Mouse (Mus musculus) myocyte (in vitro differentiated cells): Measurements from ENCODE around the gene Dennd1c. TPM values are rescaled to one million over a fixed set of nuclear protein-coding genes. Genes with fewer than 3 reads are reported as not detected.

Source experiments
- H3K27me3 ChIP-seq: one replicate; pipeline ENCODE4 v1.6.1; 2011; ENCODE audit not compliant: control insufficient read depth, insufficient read depth, insufficient read length
- H3K36me3 ChIP-seq: one replicate; pipeline ENCODE4 v1.6.1; 2011; ENCODE audit not compliant: control insufficient read depth, insufficient read depth
- H3K4me2 ChIP-seq: one replicate; pipeline ENCODE4 v1.6.1; 2011; ENCODE audit warnings: low read depth, control low read depth
- H3K4me3 ChIP-seq: one replicate; pipeline ENCODE4 v1.5.1; 2011; ENCODE audit warnings: mild to moderate bottlenecking, control low read depth, moderate library complexity
- H3K79me2 ChIP-seq: one replicate; pipeline ENCODE4 v1.6.1; 2011; ENCODE audit not compliant: control insufficient read depth, insufficient read depth
- H3ac ChIP-seq: one replicate; pipeline ENCODE4 v1.6.1; 2011; ENCODE audit not compliant: control insufficient read depth, insufficient read length
- CEBPB ChIP-seq: IDR thresholded peaks from 2 replicates; pipeline ENCODE4 v1.6.1; 2011; ENCODE audit warnings: mild to moderate bottlenecking, moderate library complexity; ENCODE audit not compliant: poor library complexity, insufficient read depth, severe bottlenecking
- E2F4 ChIP-seq: IDR thresholded peaks from one replicate; pipeline ENCODE4 v1.6.1; 2011; ENCODE audit warnings: mild to moderate bottlenecking, control low read depth, moderate library complexity; ENCODE audit not compliant: insufficient read depth
- MAX ChIP-seq: IDR thresholded peaks from one replicate; pipeline ENCODE4 v1.6.1; 2011; ENCODE audit warnings: low read depth, mild to moderate bottlenecking, control low read depth
- MYOD1 ChIP-seq, 3 experiments: IDR thresholded peaks; one replicate each; pipeline ENCODE4 v1.6.1; 2011; ENCODE audit warnings: control low read depth in 2 of 3, low read depth in 2 of 3, mild to moderate bottlenecking in 2 of 3, moderate library complexity in 1 of 3; ENCODE audit not compliant: insufficient read length in 2 of 3, control insufficient read depth in 1 of 3
- MYOG ChIP-seq, 3 experiments: IDR thresholded peaks; one replicate each; pipeline ENCODE4 v1.6.1; 2011; ENCODE audit warnings: control low read depth in 2 of 3, low read depth in 2 of 3, mild to moderate bottlenecking in 2 of 3; ENCODE audit not compliant: insufficient read length in 2 of 3, control insufficient read depth in 1 of 3, insufficient read depth in 1 of 3
- POLR2A ChIP-seq: IDR thresholded peaks from one replicate; pipeline ENCODE4 v1.6.1; 2011; ENCODE audit warnings: low read depth, mild to moderate bottlenecking, control low read depth, moderate library complexity; ENCODE audit not compliant: insufficient read length
- POLR2AphosphoS2 ChIP-seq: IDR thresholded peaks from one replicate; pipeline ENCODE4 v1.6.1; 2011; ENCODE audit warnings: low read depth, control low read depth; ENCODE audit not compliant: insufficient read length
- REST ChIP-seq: IDR thresholded peaks from one replicate; pipeline ENCODE4 v1.6.1; 2011; ENCODE audit warnings: mild to moderate bottlenecking, control low read depth, moderate library complexity; ENCODE audit not compliant: insufficient read depth, insufficient read length
- SRF ChIP-seq: IDR thresholded peaks from one replicate; pipeline ENCODE4 v1.6.1; 2011; ENCODE audit warnings: low read depth; ENCODE audit not compliant: control insufficient read depth, insufficient read length
- TCF12 ChIP-seq: IDR thresholded peaks from one replicate; pipeline ENCODE4 v1.6.1; 2011; ENCODE audit warnings: mild to moderate bottlenecking, control low read depth; ENCODE audit not compliant: poor library complexity, insufficient read depth, severe bottlenecking
- TCF3 ChIP-seq: IDR thresholded peaks from one replicate; pipeline ENCODE4 v1.6.1; 2011; ENCODE audit warnings: low read depth, control low read depth; ENCODE audit not compliant: insufficient read length
- USF1 ChIP-seq: IDR thresholded peaks from one replicate; pipeline ENCODE4 v1.6.1; 2011; ENCODE audit warnings: low read depth, mild to moderate bottlenecking, control low read depth, moderate library complexity
- polyA plus RNA-seq: library from polyadenylated mRNA; unstranded; fragments of >200 nt; fragmentation: generic; extraction: Trizol; gene quantifications from one replicate; pipeline ENCODE4 v1.2.1, GENCODE M21; 2012; ENCODE audit warnings: missing spikeins

Dennd1c gene
- polyA plus RNA-seq, 1 experiment = 0.04 TPM

DNA sequence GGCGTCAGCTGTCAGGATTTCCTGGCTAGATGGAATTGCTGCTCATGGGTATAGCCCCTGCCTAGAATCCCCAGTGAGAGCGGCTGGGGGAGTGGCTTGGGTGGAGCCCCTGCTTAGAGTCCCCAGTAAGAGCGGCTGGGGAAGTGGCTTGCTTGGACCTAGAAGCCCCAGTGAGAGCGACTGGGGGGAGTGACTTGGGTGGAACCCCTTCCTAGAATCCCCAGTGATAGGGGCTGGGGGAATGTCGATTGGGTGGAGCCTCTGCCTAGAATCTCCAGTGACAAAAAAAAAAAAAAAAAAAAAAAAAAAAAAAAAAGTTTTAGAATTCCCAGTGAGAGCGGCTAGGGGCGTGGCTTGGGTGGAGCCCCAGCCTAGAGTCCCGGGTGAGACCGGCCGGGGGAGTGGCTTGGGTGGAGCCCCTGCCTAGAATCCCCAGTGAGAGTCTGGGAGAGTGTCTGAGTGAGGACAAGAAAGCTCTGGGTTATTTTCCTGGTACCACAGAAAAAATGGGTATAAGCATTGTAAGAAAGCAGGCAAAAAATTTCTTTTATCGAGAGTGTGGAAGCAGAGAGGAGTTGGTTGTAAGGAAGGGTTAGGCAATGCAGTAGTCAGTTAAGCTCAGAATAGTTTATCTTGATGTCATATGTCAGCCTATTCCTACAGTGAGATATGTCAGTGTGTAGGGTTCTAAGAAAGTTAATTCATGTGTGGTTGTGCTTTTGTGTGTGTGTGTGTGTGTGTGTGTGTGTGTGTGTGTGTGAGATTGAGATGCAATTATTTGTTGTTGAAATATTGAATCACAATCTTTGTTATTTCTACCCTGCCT is 40.4 kb upstream of the Dennd1c start:
- TF ChIP-seq TCF12 (no peak), MAX (no peak), E2F4 (no peak), CEBPB (no peak), TCF3 (no peak), POLR2AphosphoS2 (no peak), USF1 (no peak), POLR2A (no peak), SRF (no peak), MYOD1 (IDR thresholded peaks at IDR 0.05; ENCODE audit: control insufficient read depth in 1 of 3, insufficient read length in 2 of 3, low read depth in 2 of 3) (no peak), REST (no peak), MYOG (IDR thresholded peaks at IDR 0.05; ENCODE audit: control insufficient read depth in 1 of 3, insufficient read depth in 1 of 3, insufficient read length in 2 of 3, low read depth in 2 of 3) (no peak)
- Histone ChIP-seq H3K79me2 (no peaks in the 10 kb centered on the region), H3K36me3 (no peaks in the 10 kb centered on the region), H3ac (no peak overlapping the region), H3K27me3 (no peaks in the 10 kb centered on the region), H3K4me2 (peak overlapping the region; percentile 57), H3K4me3 (no peak overlapping the region)

DNA sequence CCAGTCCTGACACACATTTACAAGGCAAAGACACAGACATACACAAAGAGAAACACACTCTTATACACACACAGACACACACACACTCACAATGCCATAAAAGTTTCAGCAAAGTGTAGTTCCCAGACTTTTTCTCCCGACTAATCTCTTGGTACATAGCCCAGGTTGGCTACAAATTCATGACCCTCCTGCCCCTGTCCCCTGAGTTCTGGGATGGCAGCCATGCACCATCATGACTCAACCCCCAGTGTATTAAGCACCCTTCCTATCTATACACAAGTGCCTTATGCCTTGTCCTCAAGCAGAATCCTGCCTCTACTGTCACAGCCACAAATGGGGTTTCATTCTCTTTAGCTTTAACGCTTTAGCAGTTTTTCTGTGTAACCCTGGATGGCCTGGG is 38.5 kb upstream of the Dennd1c start:
- Histone ChIP-seq H3K4me2 (no peak overlapping the region), H3K4me3 (no peak overlapping the region), H3K79me2 (no peaks in the 10 kb centered on the region), H3K36me3 (no peaks in the 10 kb centered on the region), H3ac (no peak overlapping the region), H3K27me3 (no peaks in the 10 kb centered on the region)
- TF ChIP-seq REST (no peak), MYOD1 (IDR thresholded peaks at IDR 0.05; ENCODE audit: control insufficient read depth in 1 of 3, insufficient read length in 2 of 3, low read depth in 2 of 3) (no peak), USF1 (no peak), MAX (no peak)

DNA sequence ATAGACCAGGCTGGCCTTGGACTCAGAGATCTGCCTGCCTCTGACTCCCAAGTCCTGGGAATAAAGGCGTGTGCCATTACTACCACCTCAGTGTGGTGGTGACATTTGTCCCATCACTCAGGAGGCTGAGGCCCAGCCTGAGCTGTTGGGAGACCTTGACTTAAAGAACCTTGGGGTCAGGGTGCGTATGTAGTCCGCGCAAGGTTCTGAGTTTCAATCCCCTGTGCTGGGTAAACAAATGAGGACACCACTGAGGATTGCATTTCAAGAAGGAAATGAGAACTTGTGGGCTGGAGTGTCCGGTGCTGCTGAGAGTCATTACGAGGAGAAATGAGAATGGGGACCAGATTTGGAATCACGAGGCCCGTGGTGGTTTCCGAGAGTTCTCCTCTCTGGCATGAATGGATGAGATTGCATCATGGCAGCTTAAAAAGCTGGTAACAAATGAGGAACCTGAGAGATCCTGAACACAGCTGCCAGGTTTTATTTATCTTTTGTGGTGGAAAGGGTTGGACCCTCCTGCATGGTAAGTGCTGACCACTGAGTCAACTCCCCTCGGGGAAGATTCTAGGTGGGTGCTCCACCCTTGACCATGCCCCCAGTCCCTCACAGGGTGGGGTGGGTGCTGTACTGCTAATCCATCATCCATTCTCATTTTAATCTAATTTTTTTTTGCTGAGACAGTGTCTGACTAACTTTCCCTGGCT is 34.6 kb upstream of the Dennd1c start:
- no peak overlapping the region for H3K4me3 ChIP-seq
- no peaks in the 10 kb centered on the region for H3K36me3 ChIP-seq

DNA sequence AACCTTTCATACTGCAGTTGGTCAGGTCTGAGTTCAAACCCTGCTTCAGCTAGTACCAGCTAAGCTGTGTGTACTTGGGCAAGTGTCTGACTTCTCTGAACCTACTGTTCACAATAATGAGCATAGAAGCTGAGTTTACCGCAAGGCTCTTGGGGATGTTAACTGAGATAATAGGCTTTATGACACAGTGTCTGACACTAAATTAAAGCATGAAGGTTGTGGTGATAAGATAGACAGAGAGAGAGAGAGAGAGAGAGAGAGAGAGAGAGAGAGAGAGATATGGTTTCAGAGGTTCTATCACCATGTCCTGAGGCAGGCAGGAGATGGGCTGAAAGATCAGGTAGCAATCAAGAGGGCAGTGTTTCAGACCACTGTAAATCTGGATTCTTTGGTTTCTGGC is 31.7 kb upstream of the Dennd1c start:
- Histone ChIP-seq H3K4me2 (no peak overlapping the region), H3K4me3 (no peak overlapping the region), H3K79me2 (peaks cover 11% of the 10 kb centered on the region), H3K36me3 (no peaks in the 10 kb centered on the region), H3ac (no peak overlapping the region), H3K27me3 (no peaks in the 10 kb centered on the region)
- TF ChIP-seq MYOG (IDR thresholded peaks at IDR 0.05; ENCODE audit: control insufficient read depth in 1 of 3, insufficient read depth in 1 of 3, insufficient read length in 2 of 3, low read depth in 2 of 3) = no peak
- no peak for TF ChIP-seq TCF3
- TF ChIP-seq SRF = no peak
- TF ChIP-seq POLR2AphosphoS2 = no peak
- TF ChIP-seq POLR2A = no peak
- TF ChIP-seq REST = no peak
- no peak for TF ChIP-seq MAX

More for the DNA sequence above, 34.6 kb upstream of the Dennd1c start:
- Histone ChIP-seq H3K4me2 (peak overlapping the region; percentile 5), H3K79me2 (no peaks in the 10 kb centered on the region), H3K27me3 (no peaks in the 10 kb centered on the region), H3ac (no peak overlapping the region)
- TF ChIP-seq MYOG (IDR thresholded peaks at IDR 0.05; ENCODE audit: control insufficient read depth in 1 of 3, insufficient read depth in 1 of 3, insufficient read length in 2 of 3, low read depth in 2 of 3) (no peak), REST (no peak), USF1 (no peak), POLR2AphosphoS2 (no peak), POLR2A (no peak), MYOD1 (IDR thresholded peaks at IDR 0.05; ENCODE audit: control insufficient read depth in 1 of 3, insufficient read length in 2 of 3, low read depth in 2 of 3) (no peak), CEBPB (no peak), SRF (no peak), E2F4 (no peak), TCF3 (no peak), TCF12 (no peak), MAX (no peak)

DNA sequence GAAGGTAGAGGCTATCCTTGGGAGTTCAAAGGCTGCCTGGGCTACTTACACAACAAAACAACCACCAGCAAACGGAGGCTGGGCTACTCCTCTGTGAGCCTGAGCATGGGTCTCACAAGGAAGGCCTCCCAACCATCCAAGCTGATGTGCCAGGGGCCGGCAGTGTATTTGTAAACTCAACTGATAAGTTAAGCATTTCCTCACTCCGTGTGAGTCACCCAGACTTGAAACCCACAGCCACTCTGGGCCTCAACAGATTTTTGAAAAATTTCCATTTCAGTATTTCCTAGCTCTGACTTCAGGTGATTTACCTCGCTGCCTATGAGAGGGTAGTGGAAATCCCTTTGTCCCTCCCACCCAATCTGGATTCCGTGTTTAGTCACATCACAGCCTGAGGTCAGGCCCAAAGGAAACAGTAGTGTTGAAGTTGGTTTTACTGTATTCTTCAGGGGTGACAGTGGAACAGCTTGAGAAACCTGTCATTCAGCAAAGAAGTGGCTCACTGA is 30.4 kb upstream of the Dennd1c start:
- Histone ChIP-seq H3K4me2 (peak overlapping the region; percentile 18), H3K79me2 (peaks cover 11% of the 10 kb centered on the region), H3ac (no peak overlapping the region), H3K27me3 (no peaks in the 10 kb centered on the region), H3K36me3 (no peaks in the 10 kb centered on the region), H3K4me3 (no peak overlapping the region)
- no peak for TF ChIP-seq REST
- no peak for TF ChIP-seq CEBPB
